Mouse (Mus musculus): Measurements from ENCODE around the gene Cask. TPM values are rescaled to one million over a fixed set of nuclear protein-coding genes. Genes with fewer than 3 reads are reported as not detected.

Cask gene
- total RNA-seq, 2 experiments from 2014 or later: 113 to 135 TPM

DNA sequence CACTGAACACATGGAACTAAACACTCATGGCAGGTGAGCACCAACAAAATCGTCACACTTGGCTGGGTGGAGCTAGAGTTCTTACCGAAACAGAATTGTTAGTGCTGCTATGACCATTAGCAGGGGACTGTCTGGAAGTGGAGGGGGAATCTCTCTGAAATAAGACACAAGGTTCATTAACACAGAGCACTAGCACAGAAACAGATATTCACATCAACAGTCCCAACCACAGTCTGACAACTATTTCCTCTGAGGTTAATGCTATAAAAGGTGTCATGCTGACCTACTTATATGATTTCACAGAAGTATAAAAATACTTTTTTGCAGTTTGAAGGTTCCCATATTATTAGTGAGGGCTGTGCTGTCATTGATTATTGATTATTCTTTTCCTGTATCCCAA, 298.9 kb downstream of the Cask start:
- DNase-seq (ENCODE audit: low spot score in 2 of 2): no peak
- intact Hi-C loops (cut with DNase I): no loop called here

DNA sequence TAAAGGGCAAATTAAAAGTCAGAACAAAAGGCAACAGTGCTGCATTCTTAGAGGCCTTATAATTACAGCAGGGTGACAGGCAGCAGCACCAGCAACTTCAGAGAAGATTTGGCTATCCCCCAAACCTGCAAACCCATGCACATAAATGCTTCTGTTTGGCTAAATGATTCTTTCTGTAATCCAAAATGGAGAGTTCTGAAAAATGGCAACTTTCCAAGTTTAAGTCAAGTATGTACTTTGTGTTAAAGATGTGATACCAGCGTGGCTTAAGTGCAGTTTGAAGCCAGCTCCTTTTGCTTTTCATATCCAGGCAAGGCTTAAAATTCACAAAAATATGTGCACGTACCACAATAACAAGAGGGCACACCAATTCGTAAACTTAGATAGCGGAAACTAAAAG, 299.6 kb downstream of the Cask start:
- intact Hi-C loops (cut with DNase I): no loop called here

DNA sequence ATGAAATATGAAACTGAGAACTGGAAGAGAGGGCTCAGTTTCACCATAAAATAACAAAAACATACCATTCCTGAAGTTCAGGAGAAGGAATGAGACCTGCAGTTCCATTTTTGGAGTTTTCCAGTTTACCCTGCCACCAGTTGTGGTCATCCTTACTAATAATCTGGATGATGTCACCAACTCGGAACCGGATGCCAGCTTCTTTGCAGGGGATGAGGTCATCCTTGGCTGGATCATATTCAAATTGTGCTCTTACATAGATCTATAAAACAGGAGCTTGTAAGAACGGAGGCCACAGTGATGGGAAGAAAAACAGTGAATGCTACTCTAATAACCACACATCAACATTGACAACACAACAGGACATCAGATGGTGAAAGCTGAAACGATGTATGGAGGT, 302.1 kb downstream of the Cask start:
- intact Hi-C loops (cut with DNase I): no loop called here
- no peak for DNase-seq (ENCODE audit: low spot score in 2 of 2)

More for the DNA sequence above, 299.6 kb downstream of the Cask start:
- DNase-seq (ENCODE audit: low spot score in 2 of 2): no peak

DNA sequence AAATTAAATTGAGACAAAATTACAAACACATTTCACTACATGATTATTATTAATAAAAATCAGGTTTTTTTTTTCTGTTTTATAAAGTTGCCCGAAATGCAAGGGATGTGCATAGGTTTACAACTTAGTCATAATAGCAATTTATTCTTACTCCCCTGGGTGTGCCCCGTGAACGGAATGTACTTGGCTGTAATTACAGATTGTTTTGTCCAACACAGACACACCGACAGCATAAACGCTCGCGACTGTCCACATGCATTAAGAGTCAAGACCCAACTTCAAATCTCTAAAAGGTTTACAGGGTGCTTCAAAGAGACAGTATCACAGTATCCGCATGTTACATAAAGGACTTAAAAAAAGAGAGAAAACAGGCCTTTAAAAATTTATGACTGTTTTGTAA, 329.9 kb downstream of the Cask start:
- intact Hi-C loops (cut with DNase I): no loop called here
- DNase-seq (ENCODE audit: low spot score in 2 of 2): no peak

DNA sequence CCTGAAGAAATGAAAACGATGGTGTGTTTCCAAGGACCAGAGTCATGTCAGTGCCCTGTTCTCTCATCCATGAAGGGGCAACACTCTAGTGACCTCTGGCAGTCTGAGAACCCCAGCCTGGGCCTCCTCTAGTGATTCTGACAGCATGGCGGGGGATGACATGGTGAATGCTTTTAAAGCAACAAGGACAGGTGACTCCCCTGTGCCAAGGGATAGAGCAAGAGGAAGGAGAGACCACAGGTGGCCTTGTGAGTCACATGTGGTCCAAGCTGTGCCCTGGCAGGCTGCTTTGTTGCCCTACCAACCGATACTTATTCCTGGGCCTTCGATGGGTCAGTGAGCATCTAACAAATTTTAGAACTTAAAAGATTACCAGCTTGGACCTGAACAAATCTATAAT, 330.6 kb downstream of the Cask start:
- intact Hi-C loops (cut with DNase I): no loop called here
- no peak for DNase-seq (ENCODE audit: low spot score in 2 of 2)

DNA sequence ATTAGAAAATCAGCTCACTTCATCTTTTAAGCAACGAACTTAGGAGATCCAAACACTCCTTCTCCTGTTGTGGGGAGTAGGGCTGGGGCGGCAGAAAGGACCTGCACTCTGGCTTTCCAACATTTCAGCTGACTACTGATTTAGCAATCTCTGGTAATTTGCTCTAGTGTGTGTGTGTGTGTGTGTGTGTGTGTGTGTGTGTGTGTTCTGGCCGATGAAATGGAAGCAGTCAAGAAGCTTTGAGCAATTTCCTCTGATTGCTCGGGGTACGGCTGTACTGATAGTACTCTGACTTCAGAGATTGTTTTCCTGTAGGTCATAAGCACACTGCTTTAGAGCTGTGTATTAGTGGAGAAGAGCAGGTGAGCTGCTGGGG, 331.8 kb downstream of the Cask start:
- intact Hi-C loops (cut with DNase I): no loop called here
- no peak for DNase-seq (ENCODE audit: low spot score in 2 of 2)

DNA sequence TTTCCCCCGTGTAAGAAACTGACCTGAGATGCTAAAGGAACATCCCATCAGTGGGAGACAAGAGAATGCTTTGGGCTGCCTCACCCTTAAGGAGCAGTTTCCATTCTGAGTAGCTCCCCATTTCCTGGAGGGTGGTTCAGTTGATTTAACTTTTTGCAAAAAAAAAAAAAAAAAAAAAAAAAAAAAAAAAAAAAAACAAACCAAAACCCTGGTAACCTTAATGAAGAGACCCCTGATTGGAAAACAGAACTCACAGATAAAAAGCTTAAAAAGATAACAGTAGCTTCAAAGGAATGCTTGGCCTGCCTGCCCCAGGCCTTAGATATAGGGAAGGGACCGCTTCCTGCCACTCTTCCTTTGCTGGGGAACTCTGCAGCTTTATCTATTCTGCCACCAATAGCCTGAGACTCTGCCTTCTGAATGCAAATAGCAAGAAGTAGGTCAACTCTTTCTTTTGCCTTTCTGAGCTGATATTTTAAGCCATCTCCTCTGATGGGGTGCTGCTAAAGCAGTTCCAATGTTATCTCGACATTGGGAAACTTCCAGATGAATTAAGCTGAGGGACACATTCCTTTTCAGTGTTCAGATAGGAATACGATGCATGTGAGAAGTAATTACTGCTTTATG, 332.3 kb downstream of the Cask start:
- no peak for DNase-seq (ENCODE audit: low spot score in 2 of 2)
- intact Hi-C loops (cut with DNase I): no loop called here

DNA sequence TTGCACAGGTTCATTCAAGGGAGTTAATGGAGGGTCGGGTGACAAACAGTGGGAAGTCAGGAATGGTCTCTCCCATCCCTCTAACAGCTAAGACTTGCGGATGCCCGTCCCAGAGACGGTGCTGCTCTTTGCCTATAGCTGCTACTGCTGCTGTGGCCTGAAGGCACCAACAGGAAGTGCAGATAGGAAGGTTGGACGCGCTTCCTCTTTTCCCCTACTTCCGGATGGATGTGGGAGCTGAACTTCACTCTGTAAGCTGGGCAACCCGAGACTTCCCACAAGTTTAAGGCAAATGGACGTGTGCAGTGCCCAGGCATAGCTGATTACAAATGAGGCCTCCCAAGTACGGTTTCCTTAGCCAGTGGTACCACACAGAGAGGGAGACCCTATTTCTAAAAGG, 333.1 kb downstream of the Cask start:
- intact Hi-C loops (cut with DNase I): no loop called here
- no peak for DNase-seq (ENCODE audit: low spot score in 2 of 2)

DNA sequence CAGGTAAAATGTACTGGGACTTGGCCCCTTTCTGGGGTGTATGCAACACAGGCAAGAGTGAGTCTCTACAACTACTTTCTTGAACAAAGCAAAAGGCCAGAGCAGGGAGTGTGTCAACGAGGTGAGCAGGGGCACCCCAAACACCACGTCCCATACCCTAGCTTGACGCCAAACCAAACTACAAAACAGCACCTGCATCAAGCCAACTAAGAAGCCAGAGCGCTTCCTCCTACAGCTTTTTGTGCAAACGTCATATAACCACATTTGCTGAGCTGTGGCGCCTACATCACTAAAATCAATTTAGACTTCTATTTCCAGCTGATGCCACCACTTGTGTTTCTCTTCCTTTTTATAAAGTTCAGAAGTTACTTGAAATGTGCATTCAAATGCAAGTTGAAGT, 334.7 kb downstream of the Cask start:
- intact Hi-C loops (cut with DNase I): no loop called here
- DNase-seq (ENCODE audit: low spot score in 2 of 2): no peak

DNA sequence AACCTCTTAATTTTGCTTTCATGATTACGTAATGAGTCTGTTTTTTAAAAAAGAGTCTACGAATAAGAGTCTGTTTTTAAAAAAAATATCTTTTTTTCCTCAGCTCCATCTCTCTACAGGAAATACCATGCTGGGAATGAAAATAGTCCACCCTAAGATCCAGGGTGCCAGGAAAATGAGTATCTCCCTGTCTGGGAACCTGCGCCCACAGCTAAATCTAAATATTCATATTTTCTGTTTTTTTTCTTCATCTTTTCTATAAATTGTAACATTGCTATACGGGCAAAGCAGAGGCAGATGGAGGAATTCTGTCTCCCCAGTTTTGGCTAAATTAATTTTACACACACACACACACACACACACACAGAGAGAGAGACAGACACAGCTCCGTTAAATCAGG, 337.3 kb downstream of the Cask start:
- no peak for DNase-seq (ENCODE audit: low spot score in 2 of 2)
- intact Hi-C loops (cut with DNase I): loop anchor here (5.0 kb wide), 1 partner anchor 287 kb away; no protein-coding TSS in a partner anchor

DNA sequence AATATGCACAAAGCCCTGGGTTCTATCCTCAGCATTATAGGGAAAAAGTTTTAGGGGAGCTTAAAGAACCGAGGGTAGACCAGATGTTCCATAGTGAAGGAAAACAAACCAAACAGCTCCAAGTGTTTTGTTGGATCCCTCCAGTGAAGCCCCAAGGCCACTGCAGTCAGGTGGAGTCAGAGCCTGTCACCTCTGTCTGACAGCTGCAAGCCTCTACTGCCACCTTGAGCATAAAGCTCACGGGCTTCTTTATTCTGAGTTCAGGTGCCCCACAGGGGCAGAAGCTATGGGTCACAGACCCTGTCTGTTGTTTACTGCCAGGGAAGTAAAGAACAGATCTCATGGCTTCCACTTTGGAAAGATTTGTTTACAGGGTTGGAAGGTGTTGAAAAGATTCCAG, 338.0 kb downstream of the Cask start:
- intact Hi-C loops (cut with DNase I): loop anchor here (5.0 kb wide), 1 partner anchor 286 kb away; no protein-coding TSS in a partner anchor
- DNase-seq (ENCODE audit: low spot score in 2 of 2): no peak

DNA sequence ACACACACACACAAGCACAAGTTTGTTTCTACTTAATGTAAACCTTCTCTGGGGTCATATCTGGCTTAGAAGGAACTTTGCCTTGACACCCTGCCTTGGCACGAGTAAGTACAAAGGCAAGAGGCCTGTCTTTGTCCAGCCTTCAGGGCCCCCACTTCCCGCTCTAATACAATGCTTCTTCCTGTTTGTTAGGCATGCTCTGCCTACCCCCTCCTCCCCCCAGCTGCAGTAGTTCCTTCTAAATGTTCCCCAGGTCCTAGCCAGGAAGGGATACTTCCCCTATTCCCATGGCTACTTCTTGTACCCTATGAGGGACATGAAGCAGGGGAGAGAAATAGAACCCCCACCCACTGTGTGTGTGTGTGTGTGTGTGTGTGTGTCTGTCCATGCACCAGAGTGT, 344.8 kb downstream of the Cask start:
- no peak for DNase-seq (ENCODE audit: low spot score in 2 of 2)
- intact Hi-C loops (cut with DNase I): no loop called here

DNA sequence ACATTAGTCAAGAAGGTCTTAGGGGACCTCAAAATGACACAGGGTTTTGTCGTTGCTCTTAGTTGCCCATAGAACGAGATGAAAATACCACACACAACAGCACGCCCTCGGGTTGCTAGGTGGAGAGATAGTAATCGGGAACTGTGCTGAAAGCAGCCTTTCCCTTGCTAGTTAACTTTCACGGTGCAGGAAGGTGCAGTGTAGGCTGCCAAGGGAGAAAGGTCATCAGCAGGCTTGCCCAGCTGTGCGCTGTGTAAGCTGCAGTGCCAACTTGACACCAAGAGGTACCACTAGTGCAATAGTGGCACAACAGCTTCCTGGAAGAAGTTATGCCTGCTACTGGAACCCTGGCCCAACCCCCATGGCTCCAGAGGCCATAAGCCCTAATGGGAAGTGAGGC, 346.8 kb downstream of the Cask start:
- intact Hi-C loops (cut with DNase I): no loop called here
- DNase-seq (ENCODE audit: low spot score in 2 of 2): no peak

DNA sequence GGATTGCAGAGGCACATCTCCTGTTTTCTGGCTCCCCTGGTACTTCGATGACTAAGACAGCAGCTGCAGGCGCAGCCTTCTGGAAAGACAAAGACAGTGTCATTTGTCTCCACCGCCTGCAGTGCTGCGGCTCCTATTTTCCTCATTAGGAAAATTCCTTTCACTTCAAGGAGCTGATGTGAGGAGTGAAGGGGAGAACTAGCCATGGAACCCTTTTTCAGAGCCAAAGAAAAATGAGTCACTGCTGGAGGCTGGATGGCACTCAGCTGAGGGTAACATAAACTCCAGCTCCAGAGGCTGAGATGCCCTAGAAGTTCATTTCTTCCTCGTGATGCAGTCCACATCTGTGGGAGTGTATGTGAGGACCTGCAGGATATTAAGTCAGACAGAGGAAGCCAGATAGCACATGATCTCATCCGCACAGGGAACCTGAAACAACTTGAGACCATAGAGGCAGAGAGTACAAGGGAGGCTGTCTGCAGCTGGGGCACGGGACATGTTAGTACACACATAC, 348.2 kb downstream of the Cask start:
- intact Hi-C loops (cut with DNase I): no loop called here
- DNase-seq (ENCODE audit: low spot score in 2 of 2): no peak

DNA sequence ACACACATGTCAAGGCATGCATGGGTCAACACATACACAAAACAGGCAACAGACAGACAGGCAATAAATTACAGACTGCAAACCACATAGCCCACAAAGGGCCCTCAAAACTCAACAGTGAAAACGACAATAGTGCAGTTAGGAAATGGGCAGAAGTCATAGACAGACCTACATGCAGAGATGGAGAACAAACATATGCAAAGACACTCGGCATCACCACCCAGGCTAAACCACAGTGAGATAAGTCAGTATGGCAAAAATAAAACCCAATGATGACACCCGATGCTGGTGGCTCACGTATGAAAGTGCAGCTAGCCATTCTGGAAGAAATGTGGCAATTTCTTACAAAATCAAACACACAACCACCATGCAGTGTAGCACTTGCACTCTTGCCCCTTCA, 350.9 kb downstream of the Cask start:
- DNase-seq (ENCODE audit: low spot score in 2 of 2): no peak
- intact Hi-C loops (cut with DNase I): no loop called here

DNA sequence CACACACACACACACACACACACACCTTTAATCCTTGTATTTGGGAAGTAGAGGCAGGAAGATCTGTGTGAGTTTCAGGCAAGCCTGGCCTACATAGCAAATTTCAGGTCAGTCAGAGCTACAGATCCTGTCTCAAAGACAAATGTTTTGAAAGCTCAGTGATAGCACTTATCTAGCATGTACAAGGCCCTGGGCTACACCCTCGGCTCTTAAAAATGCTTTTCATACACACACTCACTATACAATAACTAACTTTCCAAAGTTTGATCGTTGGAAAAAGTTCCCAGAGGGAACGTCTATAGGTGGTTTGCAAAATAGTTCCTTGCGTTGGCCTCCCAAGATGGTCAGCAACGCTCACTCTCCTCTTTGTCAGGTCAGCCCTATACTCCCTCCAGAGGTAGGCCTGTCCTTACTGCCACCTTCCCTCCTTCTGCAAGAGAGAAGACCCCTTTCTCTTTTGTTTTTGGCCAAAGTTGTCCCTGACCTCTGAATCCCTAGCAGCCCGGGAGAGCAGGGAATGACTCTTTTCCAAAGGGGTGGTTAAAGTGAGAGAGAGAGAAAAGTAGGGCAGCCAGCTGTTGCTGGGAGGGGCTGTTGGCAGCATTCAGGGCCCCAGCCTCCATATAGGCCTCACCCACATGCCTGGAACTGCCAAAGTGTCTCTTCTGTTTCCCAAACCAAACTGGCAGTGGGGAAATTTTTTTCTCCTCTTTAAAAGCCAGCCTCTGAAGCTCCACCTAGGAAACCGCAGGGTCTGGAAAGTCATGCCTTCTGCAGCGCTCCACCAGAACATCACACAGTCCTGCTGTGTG, 356.1 kb downstream of the Cask start:
- no peak for DNase-seq (ENCODE audit: low spot score in 2 of 2)
- intact Hi-C loops (cut with DNase I): no loop called here

DNA sequence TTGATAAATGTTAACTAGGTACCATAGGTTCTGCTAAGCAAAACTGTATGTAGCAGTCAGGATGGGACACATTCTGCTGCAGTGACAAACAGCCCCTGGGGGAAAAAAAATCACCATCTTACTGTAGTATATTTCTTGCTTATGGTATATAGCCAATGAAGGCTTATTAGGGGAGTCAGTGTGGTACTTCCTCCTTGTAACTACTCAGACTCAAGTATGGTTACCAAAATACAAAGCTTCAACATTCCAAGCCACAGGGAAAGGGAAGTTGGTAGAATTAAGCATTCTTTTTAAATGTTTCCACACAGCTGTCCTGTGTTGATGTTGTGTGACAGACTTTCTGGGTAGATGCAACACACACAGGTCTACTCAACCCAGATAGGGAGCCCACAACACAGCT, 358.2 kb downstream of the Cask start:
- no peak for DNase-seq (ENCODE audit: low spot score in 2 of 2)
- intact Hi-C loops (cut with DNase I): no loop called here

DNA sequence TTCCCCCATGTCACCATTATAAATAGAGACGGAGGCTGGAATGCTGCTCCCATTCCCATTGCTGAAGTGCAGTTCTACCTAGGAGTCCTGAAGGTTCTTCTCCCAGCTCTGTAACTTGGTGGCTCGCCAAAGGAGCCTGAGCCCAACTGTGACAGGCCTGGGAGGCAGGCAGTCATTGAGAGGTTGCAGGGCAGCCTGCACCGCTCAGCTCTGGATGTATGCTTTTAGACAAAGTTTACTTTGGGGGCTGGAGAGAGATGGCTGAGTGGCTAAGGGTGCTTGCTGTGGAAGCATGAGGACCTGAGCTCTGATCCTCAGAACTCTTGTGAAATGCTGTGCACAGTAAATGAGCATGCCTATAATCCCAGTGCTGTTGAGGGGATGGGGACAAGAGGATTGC, 360.2 kb downstream of the Cask start:
- intact Hi-C loops (cut with DNase I): no loop called here
- no peak for DNase-seq (ENCODE audit: low spot score in 2 of 2)

DNA sequence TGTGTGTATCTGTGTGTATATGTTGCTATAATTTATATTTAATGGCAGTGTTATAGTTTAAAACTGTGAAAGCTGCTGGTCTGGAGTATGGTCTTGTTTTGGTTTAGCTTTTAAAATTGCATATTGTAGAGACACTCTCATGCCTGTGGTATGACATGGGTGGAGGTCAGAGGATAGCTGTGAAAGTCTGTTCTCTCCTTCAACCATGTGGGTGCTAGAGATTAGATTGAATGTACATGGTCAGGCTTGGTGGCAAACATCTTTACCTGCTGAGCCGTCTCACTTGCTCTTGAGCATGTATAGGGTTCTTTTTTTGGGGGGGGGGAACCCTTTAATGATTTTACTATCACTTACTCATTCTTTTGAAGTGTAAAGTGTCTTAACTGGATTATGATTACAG, 361.4 kb downstream of the Cask start:
- DNase-seq (ENCODE audit: low spot score in 2 of 2): no peak
- intact Hi-C loops (cut with DNase I): no loop called here

DNA sequence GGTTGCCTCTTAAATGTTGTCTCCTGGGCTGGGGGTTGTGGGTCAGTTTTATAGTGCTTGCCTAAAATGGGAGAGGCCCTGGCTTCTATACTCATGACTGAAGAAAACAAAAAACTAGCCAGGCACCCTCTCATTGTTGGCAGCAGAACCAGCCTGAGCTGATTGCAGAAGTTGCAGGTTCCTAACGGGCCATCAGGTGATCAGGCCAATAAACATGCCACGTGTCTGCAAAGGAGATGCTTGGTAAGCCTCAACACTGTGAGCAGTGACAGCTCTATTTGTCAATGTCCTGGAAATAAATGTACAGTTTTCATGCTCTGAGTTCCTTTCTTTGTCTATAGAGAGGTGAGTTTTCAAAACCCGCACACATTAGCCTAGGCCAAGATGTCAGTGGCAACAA, 362.2 kb downstream of the Cask start:
- intact Hi-C loops (cut with DNase I): no loop called here

DNA sequence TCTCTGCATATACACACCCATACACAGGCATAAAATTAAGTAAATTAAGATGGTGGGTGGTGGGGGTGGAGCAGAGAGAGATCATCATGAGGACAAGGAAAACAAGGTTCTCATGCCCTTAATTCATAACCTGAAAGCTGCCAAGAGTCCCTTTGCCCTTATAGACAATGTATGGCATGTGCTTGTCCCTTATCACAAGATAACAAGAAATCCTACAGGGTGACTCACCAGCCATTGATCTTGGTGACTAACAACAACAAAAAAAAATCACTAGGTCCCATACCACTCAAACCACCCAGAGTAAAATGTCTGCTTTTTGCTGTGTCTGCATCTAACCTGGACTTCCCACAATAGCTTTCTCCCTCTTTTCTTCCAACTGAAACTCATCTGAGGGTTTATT, 366.7 kb downstream of the Cask start:
- no peak for DNase-seq (ENCODE audit: low spot score in 2 of 2)
- intact Hi-C loops (cut with DNase I): no loop called here

More for the DNA sequence above, 362.2 kb downstream of the Cask start:
- no peak for DNase-seq (ENCODE audit: low spot score in 2 of 2)

Measured in left cerebral cortex, postnatal 36 days (tissue).